Mouse (Mus musculus): Measurements from ENCODE around the gene Adcyap1. TPM values are rescaled to one million over a fixed set of nuclear protein-coding genes. Genes with fewer than 3 reads are reported as not detected.

Adcyap1 gene
- polyA plus RNA-seq (2012; rRNA removed; ENCODE audit: low replicate concordance) = not detected in 2 replicates

GRCm38 (mm10) chr17:93198717-93199116 is at the start of gene Adcyap1:
TSS of gene Adcyap1 (plus strand) at chr17:93199017.

Measured in mammary gland, adult 2 months (tissue).